Mouse (Mus musculus): Measurements from ENCODE around the gene Catsperd. TPM values are rescaled to one million over a fixed set of nuclear protein-coding genes. Genes with fewer than 3 reads are reported as not detected.

Catsperd gene
- total RNA-seq, 2 experiments from 2014 or later = 1.5 to 2.4 TPM

Other genes with a start within 250 kb of the Catsperd start
- gene Ptprs, start 151.7 kb upstream of the Catsperd start, total RNA-seq (2021) = 100 to 1,000 TPM; 157 to 172 TPM
- not detected for gene Znrf4, start 115.7 kb upstream of the Catsperd start, total RNA-seq (2021)
- 1 to 10 TPM in 1 of 2 experiments, under 1 TPM in 1; 0.95 to 1.6 TPM for gene Gm20219, start 73.8 kb upstream of the Catsperd start, total RNA-seq (2021)
- 100 to 1,000 TPM; 103 to 126 TPM for gene Safb2, start 43.6 kb upstream of the Catsperd start, total RNA-seq (2021)
- 100 to 1,000 TPM; 103 to 122 TPM for gene Safb, start 43.3 kb upstream of the Catsperd start, total RNA-seq (2021)
- gene 2410015M20Rik, start 18.4 kb upstream of the Catsperd start, total RNA-seq (2021) = 100 to 1,000 TPM; 293 to 327 TPM
- 100 to 1,000 TPM; 804 to 953 TPM for gene Rpl36, start 14.7 kb upstream of the Catsperd start, total RNA-seq (2021)
- 100 to 1,000 TPM; 582 to 584 TPM for gene Lonp1, start 1.3 kb upstream of the Catsperd start, total RNA-seq (2021)
- 10 to 100 TPM; 67.8 to 74.1 TPM for gene Ranbp3, start 45.2 kb downstream of the Catsperd start, total RNA-seq (2021)
- gene Ndufa11, start 89.6 kb downstream of the Catsperd start, total RNA-seq (2021) = 100 to 1,000 TPM; 290 to 298 TPM
- 10 to 100 TPM; 14.7 to 36.6 TPM for gene Vmac, start 89.9 kb downstream of the Catsperd start, total RNA-seq (2021)
- gene Nrtn, start 129.4 kb downstream of the Catsperd start, total RNA-seq (2021) = 1 to 10 TPM; 3.8 to 5.4 TPM
- 10 to 100 TPM; 31.5 to 32.5 TPM for gene Dus3l, start 136.6 kb downstream of the Catsperd start, total RNA-seq (2021)
- gene Prr22, start 142.1 kb downstream of the Catsperd start, total RNA-seq (2021) = under 1 TPM; 0.26 to 0.60 TPM
- 1 to 10 TPM; 4.4 to 5.3 TPM for gene Rfx2, start 202.9 kb downstream of the Catsperd start, total RNA-seq (2021)
- under 1 TPM; 0.30 to 0.53 TPM for gene Acsbg2, start 246.3 kb downstream of the Catsperd start, total RNA-seq (2021)
- gene 1700061G19Rik, start 247.3 kb downstream of the Catsperd start, total RNA-seq (2021) = 10 to 100 TPM in 1 of 2 experiments, 1 to 10 TPM in 1; 4.8 to 12.3 TPM

All from adrenal gland, postnatal 36 days (tissue).